In genomic region chr2:135029288-135029687, GRCm38 (mm10) we compare ENCODE assay signal across 12 mouse cellular contexts.
DNase-seq lines count a peak whose midpoint lies in the region; ATAC-seq lines count a peak whose summit lies in the region.
"Had no signal": no experiment of that assay in that cellular context is flagged by ENCODE, and none has a peak within 500 bp of the region (broad histone marks: within the 10 kb centered on the region; RNA-seq: fewer than 3 reads in every experiment).

No protein-coding gene starts in this region.

- H3K9me3 ChIP-seq in embryonic facial prominence, embryonic 11.5 days (replicated peaks; ENCODE audit: control insufficient read depth, low read length) = no peaks in the 10 kb centered on the region
- H3K9me3 ChIP-seq in hindbrain, embryonic 15.5 days = no peaks in the 10 kb centered on the region
- H3K9me3 ChIP-seq in midbrain, embryonic 16.5 days (replicated peaks; ENCODE audit: control insufficient read depth, low read length, poor library complexity, severe bottlenecking) = no peaks in the 10 kb centered on the region
- H3K9me3 ChIP-seq: G1E; liver, embryonic 13.5 days had no signal

- H3K27ac ChIP-seq in embryonic facial prominence, embryonic 11.5 days (replicated peaks; ENCODE audit: low read depth, low read length) = 0 out of 2 replicates have a peak overlapping the region, but pooled peaks have one; percentile 2
- peak overlapping the region; percentile 42; the same call in 1 of the 2 replicates for H3K27ac ChIP-seq in hindbrain, embryonic 15.5 days (replicated peaks)
- H3K27ac ChIP-seq in midbrain, embryonic 16.5 days (ENCODE audit: low read length) = peak overlapping the region; percentile 4; the same call in 1 of the 2 replicates
- H3K27ac ChIP-seq: liver, embryonic 13.5 days had no signal

- no peak overlapping the region for H3K4me2 ChIP-seq in embryonic facial prominence, embryonic 11.5 days (ENCODE audit: low read depth, low read length)
- peak overlapping the region; percentile 26 for H3K4me2 ChIP-seq in hindbrain, embryonic 15.5 days
- peak overlapping the region; percentile 34 for H3K4me2 ChIP-seq in midbrain, embryonic 16.5 days (ENCODE audit: low read length)
- H3K4me2 ChIP-seq: liver, embryonic 13.5 days had no signal

- H3K27me3 ChIP-seq in embryonic facial prominence, embryonic 11.5 days (ENCODE audit: control insufficient read depth, insufficient read depth, low read length) = no peaks in the 10 kb centered on the region
- H3K27me3 ChIP-seq in hindbrain, embryonic 15.5 days = no peaks in the 10 kb centered on the region
- H3K27me3 ChIP-seq in midbrain, embryonic 16.5 days (ENCODE audit: control insufficient read depth, insufficient read depth, low read depth, low read length) = no peaks in the 10 kb centered on the region
- H3K27me3 ChIP-seq: liver, embryonic 13.5 days had no signal

- no peak overlapping the region for H3K9ac ChIP-seq in embryonic facial prominence, embryonic 11.5 days (replicated peaks; ENCODE audit: low read length)
- no peak overlapping the region for H3K9ac ChIP-seq in hindbrain, embryonic 15.5 days
- H3K9ac ChIP-seq in midbrain, embryonic 16.5 days (ENCODE audit: low read depth, low read length) = peak overlapping the region; percentile 27; the same call in 1 of the 2 replicates
- H3K9ac ChIP-seq: liver, embryonic 13.5 days had no signal

- intact Hi-C loops in gastrocnemius, postnatal 14 days (cut with DNase I; ENCODE audit: low total_unique reads) = no loop called here

- peak; percentile 47 for ATAC-seq in frontal cortex, adult (ENCODE audit: low TSS enrichment)
- ATAC-seq in embryonic facial prominence, embryonic 11.5 days (replicated peaks; ENCODE audit: insufficient number of reproducible peaks, low FRiP score, low TSS enrichment, low read depth) = peak; percentile 51
- ATAC-seq in hindbrain, embryonic 15.5 days (ENCODE audit: low FRiP score, low read depth) = peak; percentile 56; the same call in 1 of the 2 replicates
- peak; percentile 60 for ATAC-seq in midbrain, embryonic 16.5 days

- H3K4me1 ChIP-seq in embryonic facial prominence, embryonic 11.5 days (ENCODE audit: control insufficient read depth, insufficient read depth, low read length) = no peaks in the 10 kb centered on the region
- H3K4me1 ChIP-seq in hindbrain, embryonic 15.5 days (replicated peaks) = peaks cover 13% of the 10 kb centered on the region
- H3K4me1 ChIP-seq in midbrain, embryonic 16.5 days (ENCODE audit: control insufficient read depth, insufficient read depth, low read length) = peaks cover 13% of the 10 kb centered on the region; the same call in 1 of the 2 replicates
- H3K4me1 ChIP-seq: liver, embryonic 13.5 days had no signal

- 44% methylated on average over 5 of the region's 5 CpGs for WGBS in embryonic facial prominence, embryonic 11.5 days
- WGBS in hindbrain, embryonic 15.5 days = 29% methylated on average over 5 of the region's 5 CpGs
- WGBS in midbrain, embryonic 16.5 days = 17% methylated on average over 5 of the region's 5 CpGs

- no peak overlapping the region for H3K4me3 ChIP-seq in embryonic facial prominence, embryonic 11.5 days (ENCODE audit: low read depth, low read length)
- H3K4me3 ChIP-seq in hindbrain, embryonic 15.5 days = no peak overlapping the region
- H3K4me3 ChIP-seq in midbrain, embryonic 16.5 days (ENCODE audit: low read depth, low read length) = no peak overlapping the region
- H3K4me3 ChIP-seq: liver, embryonic 13.5 days had no signal

- H3K36me3 ChIP-seq in embryonic facial prominence, embryonic 11.5 days (replicated peaks; ENCODE audit: control insufficient read depth, insufficient read depth, low read depth, low read length) = no peaks in the 10 kb centered on the region
- H3K36me3 ChIP-seq in hindbrain, embryonic 15.5 days = no peaks in the 10 kb centered on the region
- H3K36me3 ChIP-seq in midbrain, embryonic 16.5 days (ENCODE audit: control insufficient read depth, insufficient read depth, low read length) = no peaks in the 10 kb centered on the region
- H3K36me3 ChIP-seq: G1E; liver, embryonic 13.5 days had no signal

- DNase-seq in frontal cortex, postnatal 14 days (ENCODE audit: low spot score in 2 of 2) = no peak
- no peak for DNase-seq in embryonic facial prominence, embryonic 11.5 days (ENCODE audit: low spot score)
- DNase-seq in cerebellum, postnatal 14 days = no peak
- DNase-seq in gastrocnemius, postnatal 14 days = no peak
- DNase-seq in natural killer cell, adult 2 months (ENCODE audit: low spot score in 2 of 2) = no peak
- DNase-seq: kidney, adult 8-10 months; liver, embryonic 13.5 days; right cerebral cortex, postnatal 25 days had no signal
